Mouse (Mus musculus): ENCODE data around the gene Jund.

Gene Jund

DNA sequence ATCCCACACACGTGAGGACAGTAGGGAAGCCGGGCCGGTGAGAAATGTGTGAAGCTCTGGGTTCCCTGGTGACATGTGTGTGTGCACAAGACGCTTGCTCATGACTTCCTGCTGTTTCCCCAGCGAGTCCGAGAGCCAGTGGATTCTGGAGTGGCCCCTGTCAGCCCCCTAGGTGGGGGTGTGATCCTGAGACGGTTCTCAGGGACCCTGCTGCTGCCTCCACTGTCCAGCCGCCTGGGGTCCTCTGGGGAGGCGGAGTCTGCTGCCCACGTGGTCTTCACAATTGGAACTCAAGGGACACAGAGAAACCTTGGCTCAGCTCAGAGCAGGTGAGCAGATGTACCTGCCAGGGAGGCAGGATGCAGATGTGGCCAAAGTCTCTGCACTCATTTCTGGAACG is 28.0 kb downstream of the Jund start:
- no peak for DNase-seq (ENCODE audit: low read depth)

- no peak for DNase-seq (ENCODE audit: low read depth)
These were observed 31.2 kb downstream of the Jund start for GRCm38 (mm10) chr8:70729808-70730475.

GRCm38 (mm10) chr8:70730956-70731355 is 32.2 kb downstream of the Jund start:
- no peak for DNase-seq (ENCODE audit: low read depth)

DNA sequence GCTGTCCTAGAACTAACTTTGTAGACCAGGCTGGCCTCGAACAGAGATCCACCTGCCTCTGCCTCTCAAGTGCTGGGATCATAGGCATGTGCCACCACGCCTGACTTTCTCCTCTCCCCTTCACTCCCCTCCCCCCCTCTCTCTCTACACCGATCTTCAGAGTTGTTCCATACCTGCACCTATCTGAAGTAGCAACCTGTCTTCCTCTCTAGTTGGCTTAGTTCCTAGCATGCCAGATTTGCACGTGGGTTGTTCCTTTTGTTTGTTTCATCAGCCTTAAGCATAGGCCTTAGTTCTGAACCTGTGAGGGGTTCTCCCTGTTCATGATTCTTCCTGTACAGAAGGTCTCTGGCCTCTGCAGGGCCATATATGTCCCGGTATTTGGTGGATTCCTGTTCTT is 39.0 kb downstream of the Jund start:
- DNase-seq (ENCODE audit: low read depth): no peak

DNA sequence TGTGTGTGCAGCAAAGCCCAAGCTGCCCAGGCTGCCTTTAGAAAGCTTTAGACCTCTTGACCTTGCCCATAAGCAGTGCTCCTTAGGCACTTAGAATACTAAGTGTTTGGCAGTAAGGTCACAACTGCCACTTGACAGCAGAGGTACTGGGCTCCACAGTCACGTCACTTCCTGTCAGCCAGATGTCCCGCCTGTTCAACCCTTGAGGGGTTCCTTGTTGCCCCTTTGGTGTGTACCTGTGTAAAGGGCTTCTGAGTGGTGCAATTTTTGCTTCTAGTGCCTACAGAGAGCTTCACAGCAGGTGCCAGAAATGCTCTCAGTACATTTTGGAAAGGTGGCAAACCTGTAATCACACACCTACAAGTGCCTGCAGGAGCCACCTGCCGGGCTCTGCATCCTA is 39.5 kb downstream of the Jund start:
- no peak for DNase-seq (ENCODE audit: low read depth)

DNA sequence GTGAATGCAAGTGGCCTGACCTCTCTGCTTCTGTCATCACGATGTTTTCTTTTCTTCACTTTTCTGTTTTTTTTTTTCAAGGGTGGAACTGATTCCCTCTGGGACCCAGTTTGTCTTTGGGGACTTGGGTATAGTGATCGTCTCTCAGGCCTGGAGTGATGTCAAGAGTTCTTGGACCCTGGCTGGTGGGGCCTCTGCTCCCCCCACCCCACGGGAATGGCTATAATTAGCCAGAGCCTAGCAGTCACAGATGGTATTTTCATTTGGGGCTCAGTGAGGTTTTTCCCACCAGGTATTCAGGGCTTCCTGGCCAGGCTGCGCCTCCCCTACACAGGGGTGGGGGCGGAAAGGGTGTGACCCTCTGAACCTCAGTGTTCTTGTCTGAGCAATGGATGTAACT is 42.9 kb downstream of the Jund start:
- no peak for DNase-seq (ENCODE audit: low read depth)

GRCm38 (mm10) chr8:70742176-70742575 is 43.4 kb downstream of the Jund start:
- no peak for DNase-seq (ENCODE audit: low read depth)

DNA sequence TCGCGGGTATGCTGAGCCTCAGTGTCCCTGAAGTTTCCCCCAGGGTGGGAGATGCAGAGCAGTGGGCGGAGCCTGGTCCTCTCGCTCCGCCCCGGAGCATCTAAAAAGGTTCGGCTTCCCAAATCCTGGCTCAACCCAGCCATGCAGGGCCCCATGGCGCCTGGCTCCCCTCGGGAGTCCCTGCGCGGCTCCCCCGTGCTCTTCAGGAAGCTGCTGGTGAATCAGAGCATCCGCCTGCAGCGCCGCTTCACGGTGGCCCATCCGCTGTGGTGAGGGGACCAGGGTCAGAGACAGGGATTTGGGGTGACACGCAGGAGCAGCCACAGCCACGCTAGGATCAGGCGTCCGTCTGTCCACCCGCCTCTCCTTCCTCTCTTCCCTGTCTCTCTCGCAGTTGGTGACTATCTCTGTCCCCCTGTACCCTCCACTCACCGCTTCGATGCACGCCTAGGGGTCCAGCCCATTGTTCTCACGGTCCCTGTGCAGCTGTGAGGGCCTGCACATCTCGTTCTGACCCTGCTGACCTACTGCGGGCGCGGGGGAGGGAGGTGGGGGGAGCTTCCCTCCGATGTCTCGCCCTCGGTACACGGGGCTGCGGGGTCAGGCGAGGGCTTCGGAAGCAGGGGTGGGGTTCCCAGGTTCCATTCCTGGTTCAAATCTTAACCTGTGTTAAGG is 44.4 kb downstream of the Jund start:
- peak; percentile 36 for DNase-seq (ENCODE audit: low read depth)

- DNase-seq (ENCODE audit: low read depth): no peak
These were observed 45.2 kb downstream of the Jund start for GRCm38 (mm10) chr8:70743656-70744590.

DNA sequence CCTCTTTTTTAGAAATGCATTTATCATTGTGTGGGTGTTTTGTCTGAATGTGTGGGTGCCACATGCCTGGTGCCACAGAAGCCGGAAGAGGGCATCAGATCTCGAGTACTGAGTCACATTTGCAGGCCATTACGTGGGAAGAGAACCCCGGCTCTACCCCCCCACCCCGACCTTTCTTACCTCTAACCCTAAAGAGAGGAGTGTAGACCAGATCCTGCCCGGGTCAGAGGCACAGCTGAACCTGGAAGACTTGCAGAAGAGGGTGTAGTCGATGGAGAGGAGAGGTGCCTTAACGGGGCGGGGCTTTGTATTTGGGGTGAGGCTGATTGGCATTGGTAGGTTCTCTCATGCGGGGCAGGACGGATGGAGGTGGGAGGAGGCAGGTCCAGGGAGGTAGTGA is 46.1 kb downstream of the Jund start:
- DNase-seq (ENCODE audit: low read depth): no peak

GRCm38 (mm10) chr8:70745691-70746220 is 47.0 kb downstream of the Jund start:
- DNase-seq (ENCODE audit: low read depth): no peak

DNA sequence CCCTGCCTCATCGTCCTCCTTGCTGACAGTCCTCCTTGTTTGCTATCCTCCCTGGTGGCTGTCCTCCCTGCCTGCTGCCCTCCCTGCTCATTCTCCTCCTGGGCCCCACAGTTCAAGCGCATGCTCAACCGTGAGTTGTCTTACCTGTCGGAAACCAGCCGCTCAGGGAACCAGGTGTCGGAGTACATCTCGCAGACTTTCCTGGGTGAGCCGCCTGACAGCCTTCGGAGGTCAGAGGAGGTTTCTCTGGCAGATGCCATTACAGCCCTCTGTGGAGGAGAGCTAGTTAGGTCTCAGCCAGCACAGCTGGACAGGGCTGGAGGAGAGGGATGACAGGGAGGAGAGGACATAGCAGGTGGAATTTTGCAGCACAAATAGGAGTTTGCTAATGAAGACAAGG is 47.9 kb downstream of the Jund start:
- DNase-seq (ENCODE audit: low read depth): no peak

GRCm38 (mm10) chr8:70747211-70747890 is 48.6 kb downstream of the Jund start:
- no peak for DNase-seq (ENCODE audit: low read depth)

GRCm38 (mm10) chr8:70748246-70749096 is 49.7 kb downstream of the Jund start:
- DNase-seq (ENCODE audit: low read depth): no peak

- no peak for DNase-seq (ENCODE audit: low read depth)
These were observed 50.4 kb downstream of the Jund start for GRCm38 (mm10) chr8:70749097-70749674.

Measured in 416B (cell line).